Mouse (Mus musculus) olfactory bulb, adult 2 months (tissue): ENCODE results near the gene Prss58.

ENCODE experiments used
- CTCF ChIP-seq: fragments of 200-500 bp; IDR thresholded peaks from 2 replicates; pipeline ENCODE4 v1.5.1; 2012; ENCODE audit warnings: low read depth, mild to moderate bottlenecking, low read length, moderate library complexity; ENCODE audit not compliant: insufficient read depth
- POLR2A ChIP-seq: fragments of 200-500 bp; IDR thresholded peaks from 2 replicates; pipeline ENCODE4 v1.6.1; 2012; ENCODE audit warnings: mild to moderate bottlenecking, low read depth, low read length, moderate library complexity; ENCODE audit not compliant: insufficient read depth

- no peak for TF ChIP-seq CTCF
- no peak for TF ChIP-seq POLR2A
These were observed 19.8 kb upstream of the Prss58 start for GRCm38 (mm10) chr6:40919954-40920353.
